Mouse (Mus musculus): Measurements from ENCODE around the gene Bcr.

DNA sequence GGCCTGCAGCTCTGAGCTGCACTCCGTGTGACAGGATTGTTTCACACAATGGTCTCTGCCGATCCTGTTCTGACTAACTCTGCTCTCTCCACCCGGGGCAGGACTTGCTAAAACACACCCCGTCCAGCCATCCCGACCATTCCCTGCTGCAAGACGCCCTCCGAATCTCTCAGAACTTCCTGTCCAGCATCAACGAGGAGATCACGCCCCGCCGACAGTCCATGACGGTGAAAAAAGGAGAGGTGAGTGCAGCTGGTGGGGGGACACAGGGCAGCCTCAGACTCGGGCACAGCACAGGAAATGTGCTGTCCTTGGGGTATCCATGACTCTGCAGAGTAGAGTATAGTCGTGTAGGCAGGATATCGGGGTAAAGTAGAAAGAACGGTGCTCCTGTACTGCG is 84.8 kb downstream of the Bcr start:
- TF ChIP-seq EP300 (optimal IDR thresholded peaks at IDR 0.05): no peak
- no peak for TF ChIP-seq CTCF (IDR thresholded peaks at IDR 0.05; ENCODE audit: low read depth)

Measured in stomach, postnatal 0 days (tissue).